Mouse (Mus musculus): Measurements from ENCODE around the gene Foxi3.

Foxi3 gene

GRCm38 (mm10) chr6:70956285-70956912, at the start of gene Foxi3:
Foxi3 (plus strand) TSS chr6:70956531.
- peak in 1 of 2 experiments; percentile 2 for DNase-seq

DNA sequence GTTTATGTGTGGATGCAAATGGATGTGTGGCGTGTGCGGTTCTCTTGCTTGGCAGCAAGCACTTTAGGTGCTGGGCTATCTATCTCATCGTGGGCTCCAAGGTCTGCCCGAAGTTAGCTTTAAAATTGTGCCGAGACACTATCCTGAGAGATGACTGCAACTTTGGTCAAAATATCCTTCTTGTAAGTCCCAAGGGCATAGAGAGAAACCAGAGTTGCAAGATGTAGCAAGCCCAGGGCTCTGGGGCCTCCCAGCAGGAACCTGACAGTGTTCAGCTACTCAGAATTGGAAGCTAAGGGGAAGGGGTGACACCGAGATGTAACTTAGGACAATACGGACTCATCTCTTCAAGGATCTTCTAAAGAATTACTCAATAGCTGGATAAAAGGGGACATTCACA, 46.8 kb upstream of the Foxi3 start:
- DNase-seq: no peak

DNA sequence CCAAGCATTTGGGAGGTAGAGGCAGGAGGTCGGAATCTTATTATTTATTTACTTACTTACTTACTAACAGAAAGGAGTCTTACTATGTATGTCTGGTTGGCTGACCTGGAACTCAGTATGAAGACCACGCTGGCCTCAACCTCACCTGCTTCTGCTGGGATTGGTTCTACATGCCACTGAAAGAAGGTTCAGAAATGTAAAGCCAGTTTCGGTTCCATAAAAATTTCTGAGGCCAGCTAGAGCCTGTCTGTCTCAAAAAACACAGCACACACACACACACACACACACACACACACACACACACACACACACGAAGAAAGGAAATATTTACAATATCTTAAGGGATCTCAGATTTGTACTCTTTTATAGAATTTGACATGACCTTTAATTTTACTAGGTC, 46.0 kb upstream of the Foxi3 start:
- no peak for DNase-seq

- no peak for DNase-seq
These were observed 44.5 kb upstream of the Foxi3 start for GRCm38 (mm10) chr6:70911668-70912395.

DNA sequence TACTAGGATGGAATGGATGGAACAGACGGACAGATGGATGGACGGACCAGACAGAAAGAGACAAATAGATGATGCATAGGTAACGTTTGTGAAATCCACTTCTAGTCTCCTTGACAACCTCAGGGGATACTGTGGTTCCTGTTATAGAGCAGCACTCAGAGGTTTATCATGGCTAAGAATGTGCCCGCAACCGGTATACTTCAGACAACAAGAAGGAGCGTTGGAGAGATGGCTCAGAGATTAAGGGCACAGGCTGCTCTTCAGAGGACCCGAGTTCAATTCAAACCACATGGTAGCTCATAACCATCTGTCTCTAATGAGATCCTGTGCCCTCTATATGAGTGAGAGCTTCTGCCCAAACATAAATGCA, 44.0 kb upstream of the Foxi3 start:
- no peak for DNase-seq

DNA sequence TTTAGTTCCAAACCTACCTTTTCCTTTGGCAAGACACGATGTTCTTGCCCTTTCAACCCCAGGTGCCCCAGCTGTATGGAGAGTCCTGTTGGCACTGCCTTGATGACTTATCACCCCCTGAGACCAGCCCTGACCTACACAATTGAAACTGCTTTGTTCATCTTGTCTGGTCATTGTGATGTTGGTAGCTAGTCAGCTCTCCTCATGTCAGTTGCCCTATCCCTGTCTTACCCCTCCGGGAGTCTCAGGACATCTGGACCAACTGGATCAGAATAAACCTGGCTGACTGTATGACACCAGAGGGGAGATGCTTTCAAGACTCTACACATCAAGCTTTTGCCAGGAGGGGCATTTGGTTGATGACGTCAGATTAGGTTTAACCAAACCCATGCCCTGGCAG, 37.5 kb upstream of the Foxi3 start, which contains the start of gene Tex37:
TSS of gene Tex37 (minus strand) at position 101 of the 400 bp plus-strand sequence.
- no peak for DNase-seq

- peak in 1 of 2 experiments; percentile 4 for DNase-seq
These were observed 34.9 kb upstream of the Foxi3 start for GRCm38 (mm10) chr6:70921274-70922074.

DNA sequence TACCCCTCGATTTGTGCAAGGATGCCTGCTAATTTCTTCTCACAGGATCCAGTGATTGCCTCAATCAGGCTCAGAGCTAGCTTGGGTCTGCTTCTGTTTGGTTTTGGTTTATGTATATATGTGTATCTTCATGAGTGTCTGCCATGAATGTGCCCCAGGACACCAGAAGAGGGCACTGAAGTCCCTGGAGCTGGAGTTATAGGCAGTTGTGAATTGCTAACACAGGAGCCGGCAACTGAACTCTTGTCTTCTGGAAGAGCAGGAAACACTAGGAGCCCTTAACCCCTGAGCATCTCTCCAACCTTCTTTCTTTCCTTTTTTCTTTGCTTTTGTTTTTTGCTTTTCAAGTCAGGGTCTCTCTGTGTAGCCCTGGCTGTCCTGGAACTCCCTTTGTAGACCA, 24.5 kb upstream of the Foxi3 start:
- DNase-seq: no peak

DNA sequence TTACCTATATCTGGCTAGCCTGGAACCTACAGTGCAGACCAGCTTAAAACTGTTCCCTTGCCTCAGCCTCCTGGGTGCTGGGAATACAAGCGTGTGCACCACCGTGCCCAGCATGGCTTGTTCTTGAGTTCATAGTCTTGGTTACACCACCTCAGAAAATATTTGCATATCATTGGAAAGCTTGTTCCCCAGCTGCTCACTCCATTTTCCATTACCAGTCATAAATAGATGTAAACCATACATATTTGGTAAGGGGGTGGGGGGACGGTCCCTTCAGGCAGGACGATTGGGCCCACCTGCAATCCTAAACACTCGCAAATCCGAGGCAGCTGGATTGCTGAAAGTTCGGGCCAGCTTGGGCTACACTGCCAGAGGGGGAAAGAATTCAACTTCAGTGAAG, 3.1 kb upstream of the Foxi3 start:
- no peak for DNase-seq

- no peak for DNase-seq
These were observed 2.3 kb upstream of the Foxi3 start for GRCm38 (mm10) chr6:70954040-70954439.

DNA sequence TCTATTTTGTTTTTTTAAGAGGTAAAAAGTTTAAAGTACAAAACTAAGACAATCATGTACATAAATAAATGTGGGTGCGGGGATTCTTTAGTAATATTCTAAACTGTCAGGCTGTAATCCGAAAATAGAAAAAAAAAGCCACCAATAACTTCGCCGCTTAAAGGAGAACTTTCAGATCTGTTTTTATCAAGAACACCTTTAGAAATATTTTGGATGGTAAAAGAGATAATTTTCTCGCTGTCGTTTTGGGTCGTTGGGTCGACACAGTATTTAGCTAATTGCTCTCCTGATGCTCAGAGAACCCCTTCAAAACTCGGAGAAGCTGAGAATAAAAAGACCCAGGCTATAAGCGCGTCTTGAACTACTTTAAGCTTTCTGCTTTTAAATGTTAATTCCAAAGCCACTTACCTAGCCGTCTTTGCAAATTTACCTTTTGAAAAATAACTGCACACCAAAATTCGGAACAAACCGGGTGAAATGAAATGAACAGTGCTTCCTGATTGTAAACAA, 985 bp upstream of the Foxi3 start:
- DNase-seq: no peak

GRCm38 (mm10) chr6:70955841-70956240, 490 bp upstream of the Foxi3 start:
- no peak for DNase-seq

DNA sequence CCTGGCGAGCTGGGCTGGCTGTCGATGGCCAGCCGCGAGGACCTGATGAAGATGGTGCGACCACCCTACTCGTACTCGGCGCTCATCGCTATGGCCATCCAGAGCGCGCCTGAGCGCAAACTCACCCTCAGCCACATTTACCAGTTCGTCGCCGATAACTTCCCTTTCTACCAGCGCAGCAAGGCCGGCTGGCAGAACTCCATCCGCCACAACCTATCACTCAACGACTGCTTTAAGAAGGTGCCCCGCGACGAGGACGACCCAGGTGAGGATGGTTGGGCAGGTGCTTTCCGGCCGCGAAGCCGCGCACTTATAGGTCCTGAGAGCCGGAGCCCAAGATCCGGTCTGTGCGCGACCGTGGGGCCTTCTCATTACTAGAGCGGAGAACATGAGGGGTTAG, 605 bp downstream of the Foxi3 start:
- no peak for DNase-seq

GRCm38 (mm10) chr6:70957341-70957940, 1.1 kb downstream of the Foxi3 start:
- no peak for DNase-seq

- DNase-seq: no peak
These were observed 7.9 kb downstream of the Foxi3 start for GRCm38 (mm10) chr6:70964116-70964830.

GRCm38 (mm10) chr6:70965694-70966093, 9.4 kb downstream of the Foxi3 start:
- DNase-seq: no peak

DNA sequence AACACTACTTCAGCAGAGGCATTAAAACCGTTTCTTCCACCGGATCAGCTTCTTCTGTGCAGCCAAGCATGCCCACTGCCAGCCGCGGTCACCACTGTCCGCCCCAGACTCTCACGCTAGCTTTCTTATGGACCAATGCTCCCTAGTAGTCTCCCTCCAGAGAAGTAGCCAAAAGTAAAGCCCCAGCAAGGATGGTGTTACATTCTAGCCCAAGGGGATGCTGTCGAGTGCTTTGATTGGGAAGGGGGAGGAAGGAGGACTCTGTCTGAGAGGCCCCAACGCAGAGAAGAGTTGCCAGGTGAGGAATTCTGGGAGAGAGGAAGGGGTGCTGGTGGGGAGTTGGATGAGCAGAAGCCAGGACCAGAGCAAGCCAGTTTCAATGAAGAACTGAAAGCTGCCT, 11.1 kb downstream of the Foxi3 start:
- no peak for DNase-seq

DNA sequence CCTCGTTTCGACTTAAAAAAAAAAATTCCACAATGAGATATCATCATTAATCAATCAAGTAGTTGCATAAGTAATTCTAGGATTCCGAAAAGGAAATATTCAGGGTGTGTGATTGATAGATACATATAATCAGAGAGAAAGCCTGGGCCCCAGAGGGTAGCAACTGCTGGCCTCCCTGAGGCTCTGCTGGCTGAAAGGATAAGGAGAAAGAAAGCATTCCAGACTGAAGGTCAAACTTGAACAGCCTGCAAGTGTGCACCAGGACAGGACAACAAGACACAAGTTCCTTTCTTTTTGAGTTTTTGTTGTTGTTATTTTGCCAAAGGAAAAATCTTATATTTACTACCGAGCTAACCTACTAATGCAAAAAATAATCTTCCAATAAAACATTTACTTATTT, 12.0 kb downstream of the Foxi3 start:
- DNase-seq: no peak

GRCm38 (mm10) chr6:70973066-70973465, 16.7 kb downstream of the Foxi3 start:
- no peak for DNase-seq

DNA sequence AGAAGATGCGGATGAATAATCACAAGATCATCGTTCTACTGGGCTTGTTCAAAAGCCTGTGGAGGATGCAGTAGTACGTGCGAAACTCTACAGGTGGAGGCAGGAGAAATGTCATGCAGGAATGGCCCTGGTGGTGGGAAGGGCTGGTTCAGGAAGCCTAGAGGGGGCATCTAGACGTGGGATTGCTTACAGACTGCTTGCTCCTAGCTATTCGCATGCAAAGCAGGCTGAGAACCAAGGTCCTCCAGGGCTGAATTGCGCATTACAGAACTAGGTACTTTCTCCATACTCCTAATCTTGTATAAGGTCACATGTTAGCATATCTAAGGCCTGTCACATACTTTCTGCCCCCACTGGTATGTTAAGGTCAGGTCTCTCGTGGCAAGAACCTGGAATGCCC, 24.7 kb downstream of the Foxi3 start:
- DNase-seq: no peak

DNA sequence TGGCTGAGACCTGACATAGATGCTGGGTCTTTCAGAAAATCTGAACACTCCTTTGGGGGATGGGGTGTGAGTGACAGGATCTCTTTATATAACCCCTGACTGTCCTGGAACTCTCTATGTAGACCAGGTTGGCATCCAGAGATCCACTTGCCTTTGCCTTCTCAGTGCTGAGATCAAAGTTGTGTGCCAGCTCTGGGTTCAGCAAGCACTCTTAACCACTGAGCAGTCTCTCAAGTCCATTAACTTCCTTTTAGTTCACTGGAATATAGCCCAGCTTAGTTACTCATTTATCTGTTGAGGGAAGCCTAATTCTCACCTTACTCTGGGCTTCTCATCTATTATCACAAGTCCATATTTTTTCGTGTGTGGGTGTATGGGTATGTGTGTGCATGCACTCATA, 26.1 kb downstream of the Foxi3 start:
- no peak for DNase-seq

DNA sequence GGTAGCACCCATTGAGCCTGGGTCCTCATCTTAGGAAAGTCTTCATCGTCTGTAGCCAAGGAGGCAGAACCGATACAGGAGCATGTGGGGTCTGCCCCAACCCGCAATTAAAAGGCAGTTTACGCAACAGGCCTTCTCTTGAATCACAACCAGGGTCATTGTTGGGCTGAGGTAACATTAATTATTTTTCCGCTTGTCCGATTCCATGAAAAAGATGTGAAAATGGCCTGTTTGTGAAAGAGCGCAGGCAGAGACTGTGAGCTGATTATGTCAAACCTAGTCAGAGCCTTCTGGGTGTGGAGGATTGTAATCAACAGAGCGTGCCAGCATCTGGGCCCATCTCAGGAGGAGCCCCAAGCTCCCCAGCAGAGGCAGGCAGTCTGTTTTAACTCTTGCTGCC, 30.4 kb downstream of the Foxi3 start:
- DNase-seq: no peak
